Mouse (Mus musculus) kidney, postnatal 0 days (tissue): ENCODE data around the gene Eif2s1. TPM values are rescaled to one million over a fixed set of nuclear protein-coding genes. Genes with fewer than 3 reads are reported as not detected.

Source experiments
- ATAC-seq: fragments of 200-750 bp; cut with Nextera tagmentation; replicated peaks from 2 replicates; pipeline ENCODE4 v1.8.0; 2017; ENCODE audit warnings: low read depth, moderate number of reproducible peaks, moderate TSS enrichment, moderate library complexity; ENCODE audit not compliant: low FRiP score
- DNase-seq: peaks from one replicate; pipeline ENCODE4 v3.0.0-alpha.2; 2016; ENCODE audit warnings: low spot score
- H3K27ac ChIP-seq: fragments of 300-500 bp; sonication (generic); 2 replicates; pipeline ENCODE4 v1.5.1; 2014; ENCODE audit warnings: mild to moderate bottlenecking
- H3K27me3 ChIP-seq: fragments of 300-500 bp; sonication (generic); 2 replicates; pipeline ENCODE4 v1.6.1; 2014; ENCODE audit warnings: low read length, mixed read lengths; ENCODE audit not compliant: insufficient read depth
- H3K36me3 ChIP-seq: fragments of 300-500 bp; sonication (generic); 2 replicates; pipeline ENCODE4 v1.6.1; 2014; ENCODE audit warnings: low read length, mixed read lengths; ENCODE audit not compliant: insufficient read depth
- H3K4me1 ChIP-seq: fragments of 300-500 bp; sonication (generic); replicated peaks from 2 replicates; pipeline ENCODE4 v1.6.1; 2014; ENCODE audit warnings: antibody characterized with exemption, low read length, mixed read lengths; ENCODE audit not compliant: insufficient read depth
- H3K4me2 ChIP-seq: fragments of 300-500 bp; sonication (generic); 2 replicates; pipeline ENCODE4 v1.6.1; 2014; ENCODE audit warnings: mild to moderate bottlenecking, low read length, moderate library complexity, mixed read lengths
- H3K4me3 ChIP-seq: fragments of 300-500 bp; sonication (generic); replicated peaks from 2 replicates; pipeline ENCODE4 v1.5.1; 2014; ENCODE audit warnings: low read depth, low read length
- H3K9ac ChIP-seq: fragments of 300-500 bp; sonication (generic); 2 replicates; pipeline ENCODE4 v1.6.1; 2014; ENCODE audit warnings: low read depth, low read length
- H3K9me3 ChIP-seq: fragments of 300-500 bp; sonication (generic); replicated peaks from 2 replicates; pipeline ENCODE4 v1.6.1; 2016; ENCODE audit warnings: low read length, inconsistent platforms, mixed read lengths
- CTCF ChIP-seq: IDR thresholded peaks from 2 replicates; pipeline ENCODE4 v1.5.1; 2016; ENCODE audit warnings: antibody characterized with exemption, low read depth, mild to moderate bottlenecking, moderate library complexity
- WGBS: fragments of 180-500 bp; shearing (Covaris S2); extraction: QIAGEN DNeasy Blood & Tissue Kit; methylation state at CpG from one replicate; pipeline ENCODE4 v1.1.7; 2014; 5-methylcytosine and 5-hydroxymethylcytosine counted together
- polyA plus RNA-seq: library from polyadenylated mRNA; unstranded; fragments of >200 nt; fragmentation: Nextera tagmentation; extraction: Ambion mirVana; gene quantifications from 2 replicates; pipeline ENCODE4 v1.2.1, GENCODE M21; 2015

Eif2s1 gene
- polyA plus RNA-seq, 1 experiment from 2014 or later = 151 TPM

GRCm38 (mm10) chr12:78929900-78930299 lies 68.3 kb downstream of the Eif2s1 start:
- no peaks in the 10 kb centered on the region for H3K27me3 ChIP-seq
- WGBS = 55% methylated on average over 1 of the region's 1 CpGs
- H3K4me1 ChIP-seq = no peaks in the 10 kb centered on the region
- TF ChIP-seq CTCF = no peak
- no peak overlapping the region for H3K4me2 ChIP-seq
- no peak overlapping the region for H3K9ac ChIP-seq
- DNase-seq (no peak), ATAC-seq (no peak)
- H3K27ac ChIP-seq = no peak overlapping the region
- H3K36me3 ChIP-seq = no peaks in the 10 kb centered on the region
- H3K9me3 ChIP-seq = no peaks in the 10 kb centered on the region
- no peak overlapping the region for H3K4me3 ChIP-seq

GRCm38 (mm10) chr12:78936494-78936893 lies 74.9 kb downstream of the Eif2s1 start:
- Histone ChIP-seq H3K4me2 (no peak overlapping the region), H3K27me3 (no peaks in the 10 kb centered on the region), H3K27ac (no peak overlapping the region), H3K4me1 (no peaks in the 10 kb centered on the region), H3K9ac (no peak overlapping the region), H3K9me3 (no peaks in the 10 kb centered on the region), H3K36me3 (no peaks in the 10 kb centered on the region), H3K4me3 (no peak overlapping the region)
- DNase-seq = no peak
- WGBS = 41% methylated on average over 4 of the region's 4 CpGs
- no peak for ATAC-seq
- TF ChIP-seq CTCF = no peak

Other genes with a start within 250 kb of the Eif2s1 start
- gene Fam71d, start 170.3 kb upstream of the Eif2s1 start, polyA plus RNA-seq = 0.14 TPM in 1 of 2 replicates, not detected in the other
- 28.5 and 31.6 TPM in 2 replicates for gene Mpp5, start 112.9 kb upstream of the Eif2s1 start, polyA plus RNA-seq
- 111 and 121 TPM in 2 replicates for gene Atp6v1d, start 181 bp upstream of the Eif2s1 start, polyA plus RNA-seq
- 5.3 TPM in 2 replicates for gene Plek2, start 45.1 kb downstream of the Eif2s1 start, polyA plus RNA-seq
- gene Tmem229b, start 145.8 kb downstream of the Eif2s1 start, polyA plus RNA-seq = 3.3 TPM in 2 replicates
- 5.8 and 6.0 TPM in 2 replicates for gene Plekhh1, start 167.3 kb downstream of the Eif2s1 start, polyA plus RNA-seq
- 23.3 and 25.6 TPM in 2 replicates for gene Pigh, start 227.8 kb downstream of the Eif2s1 start, polyA plus RNA-seq